Mouse (Mus musculus): ENCODE measurements around the gene Dusp22. TPM values are rescaled to one million over a fixed set of nuclear protein-coding genes. Genes with fewer than 3 reads are reported as not detected.

Gene Dusp22
- polyA plus RNA-seq (2015; fragmentation: Nextera tagmentation; extraction: Ambion mirVana): 17.9 and 18.7 TPM in 2 replicates

DNA sequence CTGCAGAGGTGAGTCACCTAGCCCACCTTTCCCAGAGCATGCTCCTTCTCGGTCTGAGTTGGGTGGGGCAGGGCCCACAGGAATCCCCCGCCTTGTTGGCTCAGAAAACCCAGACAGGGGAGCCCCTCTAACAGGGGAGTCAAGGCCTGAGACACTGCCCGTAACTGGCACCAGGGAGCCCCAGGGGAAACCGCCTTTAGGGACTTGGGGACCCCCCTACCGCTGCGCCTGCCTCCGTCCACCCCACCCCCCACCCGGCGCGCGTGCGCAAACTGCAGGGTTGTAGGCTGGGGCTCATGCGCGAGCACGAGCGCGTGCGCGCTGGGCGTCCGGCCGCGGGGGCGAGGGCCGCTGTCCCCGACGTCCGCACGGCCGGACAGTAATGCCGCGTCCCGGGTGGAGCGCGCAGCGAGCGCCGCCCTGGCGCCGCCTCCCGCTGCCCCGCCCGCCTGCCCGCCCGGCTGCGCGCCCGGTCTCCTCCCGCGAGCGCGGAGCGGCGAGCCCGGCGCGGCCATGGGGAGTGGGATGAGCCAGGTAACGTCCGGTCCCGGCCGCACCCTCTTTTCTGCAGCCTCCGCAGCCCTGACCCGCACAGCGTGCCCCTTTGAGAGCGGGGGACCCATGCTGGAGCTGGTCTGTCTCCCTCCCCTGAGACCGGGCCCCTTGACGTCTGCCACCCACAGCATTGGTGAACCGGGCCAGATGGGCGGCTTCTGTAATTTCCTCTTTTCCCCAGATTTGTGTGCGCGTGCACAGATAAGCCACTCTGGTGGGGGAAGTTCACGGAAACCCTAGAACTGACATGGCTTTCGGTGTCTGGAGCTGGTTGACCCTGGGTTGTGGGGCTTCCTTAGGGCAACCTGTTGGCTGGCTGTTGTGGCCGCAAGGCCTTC lies at the start of gene Dusp22:
Gene Dusp22, plus strand, starts transcription at position 387 of the 893 bp plus-strand sequence.
- Histone ChIP-seq H3K9ac (ENCODE audit: low read length) (peak within 1 kb of the TSS; percentile 81), H3K36me3 (ENCODE audit: control insufficient read depth, insufficient read depth) (no peaks in the 10 kb centered on the region), H3K4me3 (ENCODE audit: low read length) (peak within 1 kb of the TSS; percentile 81), H3K4me1 (ENCODE audit: control insufficient read depth, insufficient read depth, low read length) (no peaks in the 10 kb centered on the region; the same call in 1 of the 2 replicates), H3K4me2 (ENCODE audit: low read depth, low read length) (peak within 1 kb of the TSS; percentile 75), H3K9me3 (replicated peaks; ENCODE audit: control insufficient read depth, low read length) (no peaks in the 10 kb centered on the region), H3K27ac (ENCODE audit: low read length) (peak within 1 kb of the TSS; percentile 64), H3K27me3 (ENCODE audit: control insufficient read depth, insufficient read depth, low read length) (no peaks in the 10 kb centered on the region)
- peak; percentile 98 for ATAC-seq (replicated peaks; ENCODE audit: extremely low read depth, insufficient read depth, low FRiP score)
- WGBS: under 1% methylated on average over 73 of the region's 74 CpGs

DNA sequence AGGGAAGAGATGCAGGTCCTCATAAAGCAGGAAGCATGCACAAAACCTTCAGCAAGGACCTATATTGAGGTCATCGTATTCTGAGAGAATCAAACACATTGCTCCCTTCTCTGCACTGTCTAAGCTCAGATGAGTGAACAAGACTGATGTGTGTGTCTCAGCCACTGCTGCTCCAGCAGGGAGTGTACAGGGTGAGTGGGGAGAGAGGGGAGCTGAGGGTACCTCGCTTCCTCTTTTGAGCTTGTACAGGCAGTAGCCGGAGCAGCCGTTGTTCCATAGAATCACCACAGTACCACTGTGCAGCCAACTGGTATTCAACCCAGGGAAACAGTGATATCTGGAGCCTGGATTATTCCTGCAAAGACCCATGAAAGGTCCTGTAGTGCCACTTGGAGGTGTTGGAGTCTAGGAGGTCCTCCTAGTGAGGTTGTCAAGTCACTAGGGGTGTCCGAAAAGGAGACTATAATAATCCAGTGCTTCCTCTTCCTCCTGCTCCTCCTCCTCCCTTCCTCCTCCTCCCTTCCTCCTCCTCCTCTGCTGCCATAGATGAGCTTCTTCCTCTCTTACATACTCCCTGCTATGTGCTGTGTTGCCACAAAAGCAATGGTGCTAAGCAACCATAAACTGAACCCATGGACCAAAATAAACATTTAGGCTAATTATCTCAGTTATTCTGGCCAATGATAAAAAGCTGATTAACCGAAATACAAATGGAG lies 47.6 kb upstream of the Dusp22 start:
- no peak overlapping the region for H3K4me2 ChIP-seq (ENCODE audit: low read depth, low read length)
- no peak overlapping the region for H3K27ac ChIP-seq (ENCODE audit: low read length)
- H3K4me3 ChIP-seq (ENCODE audit: low read length): no peak overlapping the region
- H3K9ac ChIP-seq (ENCODE audit: low read length): no peak overlapping the region
- no peaks in the 10 kb centered on the region for H3K27me3 ChIP-seq (ENCODE audit: control insufficient read depth, insufficient read depth, low read length)
- no peaks in the 10 kb centered on the region for H3K4me1 ChIP-seq (ENCODE audit: control insufficient read depth, insufficient read depth, low read length)
- no peak for ATAC-seq (replicated peaks; ENCODE audit: extremely low read depth, insufficient read depth, low FRiP score)
- WGBS: 79% methylated on average over 6 of the region's 6 CpGs
- H3K36me3 ChIP-seq (ENCODE audit: control insufficient read depth, insufficient read depth): no peaks in the 10 kb centered on the region
- H3K9me3 ChIP-seq (replicated peaks; ENCODE audit: control insufficient read depth, low read length): no peaks in the 10 kb centered on the region

DNA sequence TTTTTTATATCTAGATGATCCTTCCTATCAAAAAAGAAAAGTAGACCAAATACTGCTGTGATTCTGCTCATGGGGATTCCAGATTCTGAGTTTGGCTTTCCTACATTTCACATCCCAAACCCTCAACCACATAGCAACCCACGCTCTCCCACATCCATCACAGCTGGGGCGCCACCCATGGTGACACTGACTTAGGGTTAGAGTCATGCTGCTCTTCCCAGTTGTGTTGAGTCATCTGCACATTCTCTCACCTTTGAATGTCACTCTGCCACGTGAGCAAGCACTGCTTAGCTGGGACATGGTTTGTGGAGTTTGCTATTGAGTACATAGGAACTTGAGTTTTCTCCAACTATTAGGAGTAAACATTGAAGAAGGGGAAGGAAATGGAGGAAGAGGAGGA lies 40.1 kb upstream of the Dusp22 start:
- H3K4me2 ChIP-seq (ENCODE audit: low read depth, low read length): no peak overlapping the region
- H3K36me3 ChIP-seq (ENCODE audit: control insufficient read depth, insufficient read depth): no peaks in the 10 kb centered on the region
- ATAC-seq (replicated peaks; ENCODE audit: extremely low read depth, insufficient read depth, low FRiP score): no peak
- no peak overlapping the region for H3K27ac ChIP-seq (ENCODE audit: low read length)
- H3K9ac ChIP-seq (ENCODE audit: low read length): no peak overlapping the region
- no peaks in the 10 kb centered on the region for H3K4me1 ChIP-seq (ENCODE audit: control insufficient read depth, insufficient read depth, low read length)
- H3K9me3 ChIP-seq (replicated peaks; ENCODE audit: control insufficient read depth, low read length): 0 out of 2 replicates have a peak, but pooled peaks cover 4% of the 10 kb centered on the region
- H3K27me3 ChIP-seq (ENCODE audit: control insufficient read depth, insufficient read depth, low read length): no peaks in the 10 kb centered on the region
- no peak overlapping the region for H3K4me3 ChIP-seq (ENCODE audit: low read length)
- WGBS: 53% methylated on average over 3 of the region's 3 CpGs

DNA sequence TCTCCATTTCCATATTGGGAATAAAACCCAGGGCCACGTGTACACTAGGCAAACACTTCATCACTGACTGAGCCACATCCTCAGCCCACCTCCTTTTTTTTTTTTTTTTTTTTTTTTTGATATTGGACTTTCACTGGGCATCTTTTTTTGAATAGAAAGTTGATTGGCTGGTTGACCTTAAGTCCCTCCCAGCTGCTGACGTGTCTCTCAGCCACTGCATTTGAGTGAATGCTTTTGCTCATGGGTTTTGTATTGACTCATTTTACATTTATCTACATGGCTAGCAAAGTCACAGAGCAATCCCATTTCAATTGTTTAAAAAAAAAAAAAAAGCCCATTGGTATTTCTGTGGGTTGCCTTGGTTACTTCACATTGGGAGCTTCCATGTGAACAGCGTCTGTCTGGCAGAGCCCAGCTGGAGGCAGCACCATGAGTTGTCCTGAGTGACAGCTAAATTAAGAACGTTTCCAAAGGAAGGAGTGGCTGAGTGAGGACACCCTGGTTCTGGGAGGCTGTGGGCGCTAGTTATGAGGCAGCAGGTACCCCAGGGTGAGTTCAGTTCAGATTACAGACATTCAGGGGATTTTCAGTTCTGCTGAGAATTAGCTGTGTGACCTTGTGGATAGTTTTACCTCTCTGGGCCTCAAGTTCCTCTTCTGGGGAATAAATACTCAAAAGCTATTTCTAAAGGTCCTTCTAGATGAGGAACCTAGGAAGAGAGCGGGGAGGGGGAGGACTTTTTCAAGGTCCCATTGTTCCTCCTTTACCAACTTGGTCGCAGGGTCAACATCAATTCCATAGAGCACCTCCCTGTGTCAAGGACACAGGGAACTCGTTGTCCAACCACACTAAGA lies 31.4 kb upstream of the Dusp22 start:
- H3K4me3 ChIP-seq (ENCODE audit: low read length): no peak overlapping the region
- no peak overlapping the region for H3K27ac ChIP-seq (ENCODE audit: low read length)

DNA sequence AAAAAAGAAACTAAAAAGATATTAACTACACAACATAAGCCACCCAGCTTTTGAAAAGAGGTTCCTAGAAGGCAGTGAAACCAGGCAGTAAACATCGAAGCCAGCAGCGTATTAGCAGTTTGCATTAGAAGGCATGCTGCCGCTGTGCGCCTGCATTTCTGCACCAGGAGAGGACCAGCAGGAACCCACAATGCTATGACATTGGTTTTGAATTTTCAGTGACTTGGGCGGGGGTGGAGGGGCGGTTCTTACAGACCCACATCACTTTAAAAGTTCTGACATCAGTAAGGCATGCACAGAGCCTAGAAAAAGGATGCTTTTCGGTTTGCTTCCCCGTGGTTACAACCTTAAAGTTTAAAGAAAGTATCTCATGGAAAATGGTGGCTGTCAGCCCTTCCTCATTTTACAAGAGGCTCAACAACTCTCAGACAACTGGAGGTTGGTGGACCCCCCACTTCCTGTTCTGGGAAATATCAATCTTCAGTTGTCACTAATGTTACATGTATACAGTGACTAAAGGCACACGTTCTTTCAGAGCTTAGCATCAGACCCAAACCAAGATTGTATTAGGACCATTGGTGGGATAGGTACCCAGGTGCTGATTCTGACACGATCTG lies 29.9 kb upstream of the Dusp22 start:
- 68% methylated on average over 10 of the region's 10 CpGs for WGBS
- no peaks in the 10 kb centered on the region for H3K4me1 ChIP-seq (ENCODE audit: control insufficient read depth, insufficient read depth, low read length)
- ATAC-seq (replicated peaks; ENCODE audit: extremely low read depth, insufficient read depth, low FRiP score): no peak

More for the DNA sequence above, 31.4 kb upstream of the Dusp22 start:
- Histone ChIP-seq H3K36me3 (ENCODE audit: control insufficient read depth, insufficient read depth) (no peaks in the 10 kb centered on the region), H3K9ac (ENCODE audit: low read length) (no peak overlapping the region), H3K27me3 (ENCODE audit: control insufficient read depth, insufficient read depth, low read length) (no peaks in the 10 kb centered on the region), H3K9me3 (replicated peaks; ENCODE audit: control insufficient read depth, low read length) (no peaks in the 10 kb centered on the region), H3K4me1 (ENCODE audit: control insufficient read depth, insufficient read depth, low read length) (no peaks in the 10 kb centered on the region), H3K4me2 (ENCODE audit: low read depth, low read length) (no peak overlapping the region)
- ATAC-seq (replicated peaks; ENCODE audit: extremely low read depth, insufficient read depth, low FRiP score): no peak
- 61% methylated on average over 8 of the region's 8 CpGs for WGBS

DNA sequence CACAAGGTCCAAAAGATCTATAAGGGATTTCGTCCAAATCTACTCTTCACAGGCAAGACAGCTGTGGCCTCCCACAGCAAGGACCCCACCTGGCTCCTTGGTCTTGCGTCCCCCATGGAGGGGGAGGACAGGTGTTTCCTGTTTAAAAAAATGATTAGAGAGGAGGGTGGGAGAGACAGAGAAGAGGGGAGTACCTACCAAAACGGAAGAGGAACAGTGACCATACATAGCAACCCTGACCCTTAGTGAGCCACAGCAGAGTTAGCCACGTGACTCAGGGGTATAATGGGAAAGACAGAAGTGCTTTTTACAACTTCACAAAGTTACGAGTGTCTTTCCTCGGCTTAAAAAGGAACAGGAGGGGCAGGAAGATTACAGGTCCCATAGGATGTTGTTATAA lies 26.8 kb upstream of the Dusp22 start:
- H3K27ac ChIP-seq (ENCODE audit: low read length): no peak overlapping the region
- H3K4me1 ChIP-seq (ENCODE audit: control insufficient read depth, insufficient read depth, low read length): no peaks in the 10 kb centered on the region
- H3K4me3 ChIP-seq (ENCODE audit: low read length): no peak overlapping the region
- no peaks in the 10 kb centered on the region for H3K27me3 ChIP-seq (ENCODE audit: control insufficient read depth, insufficient read depth, low read length)
- ATAC-seq (replicated peaks; ENCODE audit: extremely low read depth, insufficient read depth, low FRiP score): no peak; the same call in 1 of the 2 replicates
- WGBS: 51% methylated on average over 6 of the region's 6 CpGs
- H3K4me2 ChIP-seq (ENCODE audit: low read depth, low read length): no peak overlapping the region
- no peaks in the 10 kb centered on the region for H3K9me3 ChIP-seq (replicated peaks; ENCODE audit: control insufficient read depth, low read length)
- no peaks in the 10 kb centered on the region for H3K36me3 ChIP-seq (ENCODE audit: control insufficient read depth, insufficient read depth)
- no peak overlapping the region for H3K9ac ChIP-seq (ENCODE audit: low read length)

More for the DNA sequence above, 29.9 kb upstream of the Dusp22 start:
- Histone ChIP-seq H3K27ac (ENCODE audit: low read length) (no peak overlapping the region; the same call in 1 of the 2 replicates), H3K36me3 (ENCODE audit: control insufficient read depth, insufficient read depth) (no peaks in the 10 kb centered on the region), H3K9me3 (replicated peaks; ENCODE audit: control insufficient read depth, low read length) (no peaks in the 10 kb centered on the region), H3K9ac (ENCODE audit: low read length) (no peak overlapping the region), H3K27me3 (ENCODE audit: control insufficient read depth, insufficient read depth, low read length) (no peaks in the 10 kb centered on the region), H3K4me2 (ENCODE audit: low read depth, low read length) (no peak overlapping the region), H3K4me3 (ENCODE audit: low read length) (no peak overlapping the region)

DNA sequence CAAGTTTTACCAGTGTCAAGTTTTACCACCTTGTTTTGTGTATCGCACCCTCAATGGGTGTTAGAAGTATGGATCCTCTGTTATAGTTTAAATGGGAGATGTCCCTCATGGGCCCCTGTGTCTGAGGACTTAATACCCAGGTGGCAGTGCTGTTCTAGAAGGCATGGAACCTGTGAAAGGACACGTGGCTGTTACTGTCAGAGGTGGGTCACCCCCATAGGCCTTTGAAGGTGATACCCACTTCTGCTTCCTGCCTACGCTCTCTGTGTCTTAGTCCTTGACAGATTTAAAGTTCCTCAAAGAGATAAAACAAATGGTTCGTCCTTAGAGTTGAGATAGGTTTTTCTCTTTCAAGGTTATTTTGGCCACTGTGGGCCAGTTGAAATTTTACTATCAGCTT lies 23.3 kb upstream of the Dusp22 start:
- no peak overlapping the region for H3K27ac ChIP-seq (ENCODE audit: low read length)
- H3K27me3 ChIP-seq (ENCODE audit: control insufficient read depth, insufficient read depth, low read length): no peaks in the 10 kb centered on the region
- no peak overlapping the region for H3K9ac ChIP-seq (ENCODE audit: low read length)
- ATAC-seq (replicated peaks; ENCODE audit: extremely low read depth, insufficient read depth, low FRiP score): no peak
- WGBS: 63% methylated on average over 4 of the region's 4 CpGs
- H3K9me3 ChIP-seq (replicated peaks; ENCODE audit: control insufficient read depth, low read length): no peaks in the 10 kb centered on the region
- H3K36me3 ChIP-seq (ENCODE audit: control insufficient read depth, insufficient read depth): no peaks in the 10 kb centered on the region
- no peak overlapping the region for H3K4me3 ChIP-seq (ENCODE audit: low read length)
- H3K4me2 ChIP-seq (ENCODE audit: low read depth, low read length): no peak overlapping the region
- no peaks in the 10 kb centered on the region for H3K4me1 ChIP-seq (ENCODE audit: control insufficient read depth, insufficient read depth, low read length)

DNA sequence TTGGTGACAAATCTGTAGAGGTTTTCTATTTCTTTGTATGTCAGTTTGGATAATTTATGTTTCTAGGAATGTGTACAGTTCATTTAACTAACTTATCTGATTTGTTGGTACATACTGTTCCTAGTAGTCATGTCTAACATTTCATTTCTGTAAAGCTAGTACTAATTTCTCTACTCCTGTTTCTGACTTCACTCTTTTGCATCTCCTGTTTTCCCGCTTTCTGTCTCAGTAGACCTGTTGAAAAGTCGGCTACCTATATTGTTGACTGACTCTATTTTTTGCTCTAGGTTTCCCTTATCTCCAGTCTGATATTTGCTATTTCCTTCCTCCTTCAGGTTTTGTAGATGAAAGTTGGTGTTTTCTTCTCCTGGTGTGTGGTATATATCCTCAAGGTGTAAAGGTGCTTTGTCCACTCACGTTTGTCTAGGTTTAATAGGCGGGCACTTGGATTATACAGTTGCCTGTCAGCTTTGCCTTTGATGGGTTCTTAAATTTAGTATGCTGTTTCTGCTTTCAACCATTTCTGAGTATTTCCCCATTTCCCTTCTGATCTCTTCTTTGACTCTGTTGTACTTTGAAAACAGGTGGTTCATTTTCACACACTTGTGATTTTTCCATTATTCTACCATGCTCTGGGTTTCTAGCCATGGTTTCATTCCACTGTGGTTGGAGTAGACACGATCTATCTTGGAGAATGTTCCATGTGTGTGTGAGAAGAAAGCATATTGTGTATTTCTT lies 21.3 kb upstream of the Dusp22 start:
- H3K9me3 ChIP-seq (replicated peaks; ENCODE audit: control insufficient read depth, low read length): no peaks in the 10 kb centered on the region
- no peak overlapping the region for H3K27ac ChIP-seq (ENCODE audit: low read length)
- no peaks in the 10 kb centered on the region for H3K4me1 ChIP-seq (ENCODE audit: control insufficient read depth, insufficient read depth, low read length)
- no peaks in the 10 kb centered on the region for H3K27me3 ChIP-seq (ENCODE audit: control insufficient read depth, insufficient read depth, low read length)
- 76% methylated on average over 5 of the region's 5 CpGs for WGBS
- ATAC-seq (replicated peaks; ENCODE audit: extremely low read depth, insufficient read depth, low FRiP score): no peak
- no peak overlapping the region for H3K9ac ChIP-seq (ENCODE audit: low read length)
- no peak overlapping the region for H3K4me2 ChIP-seq (ENCODE audit: low read depth, low read length)
- H3K36me3 ChIP-seq (ENCODE audit: control insufficient read depth, insufficient read depth): no peaks in the 10 kb centered on the region
- H3K4me3 ChIP-seq (ENCODE audit: low read length): no peak overlapping the region
